Mouse (Mus musculus): ENCODE data around the gene Arhgap27.
A peak's percentile ranks its signal among the peaks of the same experiment; 100 is the strongest.
"Not testable (repeated sequence)": the region's sequence is repeated elsewhere in the genome, so short reads cannot be mapped to it uniquely, and the experiment has no call there.

Arhgap27 gene

DNA sequence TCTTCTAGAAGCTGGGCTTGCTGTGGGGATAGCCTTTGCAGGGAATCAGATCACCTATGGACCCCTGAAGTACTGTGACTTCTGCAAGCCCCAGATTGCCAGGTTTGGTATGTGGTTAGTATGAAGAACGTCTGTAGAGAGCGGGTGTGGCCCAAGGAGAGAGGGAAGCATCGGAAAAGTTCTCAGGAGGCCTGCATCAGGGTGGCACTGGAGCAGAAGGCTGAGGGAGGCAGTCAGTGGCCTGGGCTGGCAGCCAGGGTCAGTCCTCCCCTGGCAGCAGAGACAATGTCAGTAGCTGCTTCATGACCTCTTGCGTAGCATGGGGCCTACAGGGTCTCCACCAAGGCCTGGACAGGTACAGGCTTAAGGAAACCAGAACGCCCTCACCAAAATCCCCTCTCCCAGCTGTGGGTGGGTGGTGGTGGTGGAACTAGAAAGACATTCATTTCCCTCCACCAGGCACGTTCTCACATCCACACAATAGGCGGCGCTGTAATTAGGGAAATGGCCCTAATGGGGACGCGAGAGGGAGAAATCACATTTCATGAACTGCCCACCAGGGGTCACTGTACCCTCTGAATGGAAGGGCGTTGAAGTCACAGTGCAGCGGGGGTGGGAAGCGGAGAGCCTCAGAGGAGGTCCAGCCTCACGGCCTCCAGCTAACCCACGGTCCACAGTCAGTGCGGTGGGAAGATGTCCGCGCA, 31.2 kb downstream of the Arhgap27 start:
- DNase-seq (ENCODE audit: low spot score): peak; percentile 80

DNA sequence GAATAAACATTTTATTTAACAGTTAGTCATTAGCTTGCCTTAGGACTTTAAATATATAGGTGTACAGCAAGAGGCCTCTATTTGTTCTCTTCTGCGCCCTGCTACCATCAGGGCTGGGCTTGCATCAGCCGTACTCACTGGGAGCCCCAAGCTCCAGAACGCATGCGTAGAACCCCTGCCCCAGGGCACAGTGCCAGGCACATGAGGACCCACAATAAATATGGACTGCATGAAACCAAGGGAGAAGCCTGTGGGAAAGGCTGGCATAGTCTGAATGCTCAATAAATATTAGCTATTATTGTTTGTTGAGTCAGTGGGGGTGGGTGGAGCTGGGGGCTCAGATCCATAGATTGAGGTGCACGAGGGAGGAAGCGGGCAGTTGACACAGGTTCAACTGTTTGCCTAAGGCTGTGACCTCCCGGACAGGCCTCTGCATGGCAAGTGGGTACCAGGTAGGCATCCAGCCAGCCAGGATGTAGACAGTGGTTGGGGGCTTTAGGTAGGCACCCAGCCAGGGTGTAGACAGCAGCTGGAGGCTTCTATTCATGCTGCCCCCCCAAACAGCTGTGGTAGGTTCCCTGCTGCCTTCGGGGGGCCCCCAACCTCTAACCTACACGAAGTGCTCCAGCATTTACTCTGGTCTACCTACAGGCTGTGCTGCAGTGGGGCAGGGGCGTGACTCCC, 31.8 kb downstream of the Arhgap27 start:
- no peak for DNase-seq (ENCODE audit: low spot score)

DNA sequence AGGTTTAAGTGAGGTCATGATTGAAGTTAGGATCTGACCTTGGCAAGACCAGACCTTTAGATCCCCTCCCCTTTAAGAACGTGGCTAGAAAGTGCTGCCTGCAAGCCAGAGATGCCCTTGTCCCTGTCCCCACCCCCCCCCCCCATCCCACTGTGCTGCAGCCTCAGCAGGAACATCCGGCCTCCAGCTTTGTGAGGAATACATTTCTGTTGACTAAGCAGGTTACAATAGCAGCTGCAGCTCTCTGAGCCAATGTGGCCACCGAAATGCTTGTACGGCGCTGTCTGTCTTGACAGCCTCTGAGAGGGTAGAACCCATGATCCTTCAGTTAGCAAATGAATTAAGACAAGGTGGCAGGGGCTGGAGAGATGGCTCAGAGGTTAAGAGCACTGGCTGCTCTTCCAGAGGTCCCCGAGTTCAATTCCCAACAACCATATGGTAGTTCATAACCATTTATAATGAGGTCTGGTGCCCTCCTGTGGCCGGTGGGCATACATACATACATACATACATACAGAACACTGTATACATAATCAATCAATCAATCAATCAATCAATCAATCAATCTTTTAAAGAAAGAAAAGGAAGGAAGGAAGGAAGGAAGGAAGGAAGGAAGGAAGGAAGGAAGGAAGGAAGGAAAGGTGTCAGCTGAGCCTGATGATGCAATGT, 32.7 kb downstream of the Arhgap27 start:
- DNase-seq (ENCODE audit: low spot score): no peak

DNA sequence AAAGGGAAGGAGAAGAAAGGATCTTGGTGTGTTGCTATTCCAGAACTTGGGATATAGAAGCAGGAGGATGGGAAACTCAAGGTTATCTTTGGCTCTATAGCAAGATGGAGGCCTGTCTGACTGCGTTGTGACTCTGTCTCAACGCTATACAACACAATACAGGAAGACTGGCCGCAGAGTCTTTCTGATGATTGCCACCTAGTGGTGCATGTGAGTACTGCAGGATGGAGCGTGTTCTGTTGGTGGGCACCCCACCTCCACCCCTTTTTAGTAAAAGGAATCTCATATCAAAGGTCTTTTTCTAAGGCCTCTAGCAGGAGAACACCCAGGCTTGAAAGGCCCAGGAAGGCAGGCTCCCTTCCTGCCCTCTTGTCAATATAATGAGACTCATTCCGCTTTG, 36.5 kb downstream of the Arhgap27 start:
- peak; percentile 78 for DNase-seq (ENCODE audit: low spot score)

DNA sequence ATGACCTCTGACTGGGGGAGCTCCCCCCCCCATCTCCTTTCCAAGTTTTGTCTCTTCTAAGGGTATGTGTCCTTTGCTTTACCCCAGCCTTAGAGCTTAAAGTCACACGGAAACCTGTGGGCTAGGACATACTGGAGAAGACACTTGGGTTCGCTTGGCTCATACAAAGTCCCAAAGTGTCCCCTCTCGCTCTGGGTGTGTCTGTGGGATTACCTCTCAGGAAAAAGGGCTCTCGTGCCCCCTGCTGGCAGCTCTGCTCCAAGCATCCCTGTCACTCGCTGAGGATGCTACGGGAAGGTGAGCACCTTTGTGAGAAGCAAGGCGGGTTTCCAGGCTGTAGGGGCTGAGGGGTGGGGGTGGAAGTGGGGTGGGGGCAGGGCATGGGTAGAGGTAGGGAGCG, 38.3 kb downstream of the Arhgap27 start:
- peak; percentile 72 for DNase-seq (ENCODE audit: low spot score)

DNA sequence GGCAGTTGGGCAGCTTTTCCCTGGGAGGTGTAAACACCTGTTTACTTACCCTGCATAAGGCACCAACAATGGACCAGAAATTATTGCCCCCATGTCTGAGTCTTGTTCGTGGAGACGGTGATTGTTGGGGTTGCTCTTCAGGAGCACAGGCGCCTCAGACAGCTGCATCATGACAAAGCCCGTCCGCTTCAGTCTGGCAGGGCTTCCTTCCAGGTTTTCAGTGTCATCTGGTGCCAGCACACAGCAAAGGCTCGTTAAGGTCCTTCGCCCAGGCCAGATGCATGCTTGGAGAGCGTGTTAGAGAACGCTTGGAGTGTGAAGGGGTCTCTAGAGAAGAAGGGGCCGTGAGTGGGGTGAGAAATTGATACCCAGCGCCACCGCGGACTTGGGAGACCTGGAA, 38.8 kb downstream of the Arhgap27 start:
- DNase-seq (ENCODE audit: low spot score): no peak

DNA sequence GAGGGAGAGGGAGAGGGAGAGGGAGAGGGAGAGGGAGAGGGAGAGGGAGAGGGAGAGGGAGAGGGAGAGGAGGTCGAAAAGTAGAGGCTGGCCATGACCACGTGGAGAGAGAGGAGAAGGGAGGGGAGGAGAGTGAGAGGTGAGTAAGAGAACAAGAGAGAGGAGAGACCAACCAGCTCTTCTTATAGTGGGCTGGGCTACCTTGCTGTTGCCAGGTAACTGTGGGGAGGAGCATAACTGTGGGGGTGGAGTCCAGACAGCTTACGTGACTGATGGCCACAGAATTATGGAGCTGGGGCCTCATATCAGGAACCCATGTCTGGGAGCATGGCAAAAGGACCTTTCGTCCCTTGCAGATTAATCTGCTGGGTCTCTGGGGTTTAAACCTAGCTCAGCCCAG, 40.7 kb downstream of the Arhgap27 start:
- DNase-seq (ENCODE audit: low spot score): not testable (repeated sequence)

DNA sequence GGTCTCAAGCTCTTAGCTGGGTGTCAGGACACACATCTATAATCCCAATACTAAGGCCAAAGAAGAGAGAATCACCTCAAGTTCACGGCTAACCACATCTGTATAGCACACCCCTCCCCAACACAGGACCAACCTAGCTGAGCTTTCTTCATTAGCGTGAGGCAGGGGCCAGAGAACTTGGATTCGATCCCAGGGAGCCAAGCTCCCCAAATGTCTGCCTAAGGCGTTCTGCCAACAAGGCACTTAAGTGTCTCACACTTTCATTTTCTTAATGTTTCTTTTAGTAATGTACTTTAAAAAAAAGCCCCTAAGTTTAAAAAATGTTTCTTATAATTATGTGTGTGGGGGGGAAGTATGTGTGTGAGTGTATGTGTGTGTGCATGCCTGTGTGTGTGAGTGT, 42.8 kb downstream of the Arhgap27 start:
- no peak for DNase-seq (ENCODE audit: low spot score)

DNA sequence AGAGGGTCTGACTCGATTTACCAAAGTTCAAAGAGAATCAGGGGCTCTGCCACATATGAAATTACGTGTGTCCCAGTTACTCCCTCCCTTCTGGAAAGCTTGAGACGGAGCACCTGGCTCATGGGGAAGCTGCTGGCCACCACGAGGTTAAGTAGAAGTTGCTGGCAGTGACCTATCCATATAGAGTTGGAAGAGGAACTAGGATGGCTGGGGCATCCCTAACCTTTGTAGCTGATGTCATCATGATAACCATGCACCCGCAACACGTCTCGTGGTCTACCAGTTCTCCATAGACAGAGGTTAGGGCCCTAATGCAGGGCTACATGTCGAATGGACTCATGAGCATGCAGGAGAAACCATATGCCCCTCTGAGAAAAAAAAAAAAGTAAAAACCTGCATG, 43.3 kb downstream of the Arhgap27 start:
- no peak for DNase-seq (ENCODE audit: low spot score)

DNA sequence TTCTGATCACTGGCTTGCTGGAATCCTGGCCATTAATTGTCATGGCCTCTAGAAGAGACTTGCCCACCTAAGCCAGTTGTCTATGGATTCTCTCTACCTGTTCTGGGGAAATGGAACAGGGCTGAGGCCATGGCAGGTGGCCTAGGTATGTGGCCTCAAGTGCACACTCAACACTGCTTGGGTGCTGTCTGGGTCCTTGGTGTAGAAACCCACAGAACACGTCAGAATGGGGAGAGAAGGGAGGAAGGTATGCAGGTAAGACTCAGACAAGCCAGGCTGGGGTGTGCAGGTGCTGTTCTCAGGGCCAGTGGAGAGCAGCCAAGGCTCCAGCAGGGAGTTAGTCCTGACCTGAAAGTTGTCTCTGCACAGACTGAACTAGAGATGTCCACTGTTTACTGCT, 45.5 kb downstream of the Arhgap27 start:
- no peak for DNase-seq (ENCODE audit: low spot score)

DNA sequence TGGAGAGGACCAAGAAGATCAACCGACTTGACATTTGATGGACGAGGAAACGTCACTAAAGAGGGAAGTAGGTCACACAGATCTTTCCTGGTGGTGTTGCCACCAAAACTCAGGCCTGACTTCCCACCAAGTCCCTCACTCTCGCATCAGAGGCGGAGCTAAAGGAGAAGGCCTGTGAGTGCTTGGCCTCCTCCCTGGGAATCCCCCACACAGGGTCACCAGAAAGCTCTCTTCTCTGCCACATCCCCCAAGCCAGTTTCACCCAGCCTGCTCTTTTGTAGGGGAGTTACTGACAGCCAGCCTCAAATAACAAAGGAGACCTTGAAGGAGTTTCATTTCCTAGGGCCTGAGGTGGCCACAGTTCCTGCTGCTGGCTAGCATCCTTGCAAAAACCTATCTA, 48.1 kb downstream of the Arhgap27 start:
- DNase-seq (ENCODE audit: low spot score): no peak

DNA sequence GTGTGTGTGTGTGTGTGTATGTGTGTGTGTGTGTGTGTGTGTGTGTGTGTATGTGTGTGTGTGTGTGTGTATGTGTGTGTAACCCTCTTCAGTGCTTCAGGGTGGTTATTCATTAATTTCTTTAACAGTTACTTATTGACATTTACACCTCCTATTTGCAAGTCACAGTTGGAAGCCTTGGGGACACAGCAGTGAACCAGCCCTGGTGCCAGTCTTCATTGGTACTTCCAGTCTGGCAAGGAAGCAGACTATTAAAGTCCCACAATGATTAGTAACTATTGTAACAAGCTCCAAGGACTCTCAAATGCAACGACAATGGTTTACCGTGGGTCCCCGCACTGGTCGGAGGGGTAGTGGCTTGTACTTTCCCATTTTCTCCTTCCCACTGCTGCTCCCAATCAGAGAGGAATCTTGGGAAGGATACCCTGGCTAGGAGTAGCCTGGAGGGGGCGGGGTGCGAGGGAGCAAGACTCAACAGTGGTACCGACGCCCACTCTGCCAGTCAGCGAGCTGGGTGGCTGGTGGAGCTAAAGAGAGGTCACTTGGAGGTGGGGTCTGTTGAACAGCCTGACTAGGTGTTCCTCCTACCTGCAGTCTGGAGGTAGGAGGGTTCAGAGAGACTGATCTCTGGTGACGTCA, 48.6 kb downstream of the Arhgap27 start:
- no peak for DNase-seq (ENCODE audit: low spot score)

DNA sequence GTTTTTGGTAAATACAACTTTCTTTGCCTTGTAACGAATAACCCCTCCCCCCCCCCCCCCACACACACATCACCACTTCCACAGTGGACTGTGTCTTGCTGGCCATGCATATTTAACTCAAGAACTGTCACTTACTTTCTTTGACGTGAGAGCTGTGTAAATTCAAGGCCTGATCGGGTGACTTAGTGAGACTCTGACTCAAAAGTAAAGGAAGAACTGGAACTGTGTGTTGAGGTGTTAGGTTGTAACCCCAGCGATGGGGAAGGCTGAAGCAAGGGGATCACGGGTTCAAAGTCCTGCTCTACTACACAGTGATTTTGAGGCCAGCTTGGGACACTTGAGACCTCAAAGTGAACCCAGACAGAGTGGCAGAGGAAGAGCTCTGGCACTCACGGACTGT, 50.0 kb downstream of the Arhgap27 start:
- DNase-seq (ENCODE audit: low spot score): no peak

DNA sequence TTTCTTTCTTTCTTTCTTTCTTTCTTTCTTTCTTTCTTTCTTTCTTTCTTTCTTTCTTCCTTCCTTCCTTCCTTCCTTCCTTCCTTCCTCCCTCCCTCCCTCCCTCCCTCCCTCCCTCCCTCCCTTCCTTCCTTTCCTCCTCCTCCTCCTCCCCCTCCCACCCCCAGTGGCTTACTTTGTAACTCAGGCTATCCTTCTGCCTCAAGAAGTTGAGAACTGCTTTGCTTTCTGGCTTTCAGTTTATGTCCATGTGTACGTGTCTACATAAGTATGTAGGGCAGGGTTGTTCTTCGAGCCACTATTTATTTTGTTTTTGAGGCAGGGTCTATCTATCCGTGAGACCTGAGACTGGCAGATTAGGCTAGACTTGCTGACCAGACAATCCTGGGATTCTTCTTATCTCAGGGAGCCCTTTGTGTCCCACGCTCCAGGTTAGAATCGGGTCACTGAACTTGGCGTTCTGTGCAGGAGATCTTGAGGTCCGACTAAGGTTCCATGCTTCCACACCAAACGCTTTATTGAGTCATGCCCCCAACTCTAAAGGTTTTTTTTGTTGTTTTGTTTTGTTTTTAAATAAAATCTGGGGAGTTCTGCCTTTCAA, 50.7 kb downstream of the Arhgap27 start:
- no peak for DNase-seq (ENCODE audit: low spot score)

DNA sequence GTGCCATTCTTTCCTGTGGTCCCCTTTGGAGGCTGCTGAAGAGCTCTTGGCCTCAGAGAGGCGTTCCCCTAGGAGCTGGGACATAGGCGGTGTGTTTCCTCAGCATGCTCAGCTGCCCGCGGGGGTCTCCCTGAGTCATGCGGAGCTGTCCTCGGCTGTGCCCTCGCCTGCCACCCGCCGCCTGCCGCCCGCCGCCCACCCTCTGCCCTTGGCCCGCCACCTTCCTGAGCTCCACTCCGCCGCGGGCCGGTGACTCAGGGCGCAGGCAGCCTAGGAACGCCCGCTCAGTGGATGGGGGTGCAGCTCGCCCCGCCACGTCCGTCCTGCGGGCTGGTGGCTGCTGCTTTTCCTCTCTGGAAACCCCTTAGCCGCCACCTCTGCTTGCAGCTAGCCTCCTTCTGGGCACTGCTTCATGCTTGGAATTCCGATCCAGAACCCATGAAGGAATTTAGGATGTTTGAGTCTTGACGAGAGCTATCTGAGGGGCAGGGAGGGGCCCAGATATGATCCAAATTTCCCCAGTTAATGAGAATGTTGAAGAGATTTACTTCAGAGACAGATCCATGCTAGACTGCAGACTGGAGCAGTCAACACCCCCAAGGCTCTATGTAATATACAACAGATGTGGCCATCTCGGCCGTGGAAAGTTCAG, 51.4 kb downstream of the Arhgap27 start:
- DNase-seq (ENCODE audit: low spot score): peak; percentile 66

DNA sequence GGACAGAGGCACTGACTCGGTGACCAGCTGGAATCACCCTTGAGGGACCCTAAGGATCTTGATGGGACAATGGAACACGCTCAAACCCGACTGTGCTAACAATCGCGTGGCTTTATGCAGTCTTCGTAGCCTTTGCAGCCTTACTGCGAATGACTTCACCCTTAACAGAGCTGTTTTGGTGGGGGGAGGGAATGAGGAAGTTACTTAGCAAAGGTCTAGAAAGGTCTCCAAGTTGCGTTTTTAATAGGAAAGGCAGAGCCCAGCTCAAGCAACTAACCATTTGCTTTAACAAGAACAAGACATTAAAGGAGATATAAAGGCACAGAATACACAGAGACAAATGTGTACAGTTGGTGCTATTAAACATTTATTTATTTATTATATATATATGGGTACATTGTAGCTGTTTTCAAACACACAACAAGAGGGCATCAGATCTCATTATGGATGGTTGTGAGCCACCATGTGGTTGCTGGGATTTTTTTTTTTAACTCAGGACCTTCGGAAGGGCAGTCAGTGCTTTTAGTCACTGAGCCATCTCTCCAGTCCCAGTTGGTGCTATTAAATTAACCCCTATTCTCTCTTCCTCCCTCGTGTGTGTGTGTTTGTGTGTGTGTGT, 53.4 kb downstream of the Arhgap27 start:
- no peak for DNase-seq (ENCODE audit: low spot score)

DNA sequence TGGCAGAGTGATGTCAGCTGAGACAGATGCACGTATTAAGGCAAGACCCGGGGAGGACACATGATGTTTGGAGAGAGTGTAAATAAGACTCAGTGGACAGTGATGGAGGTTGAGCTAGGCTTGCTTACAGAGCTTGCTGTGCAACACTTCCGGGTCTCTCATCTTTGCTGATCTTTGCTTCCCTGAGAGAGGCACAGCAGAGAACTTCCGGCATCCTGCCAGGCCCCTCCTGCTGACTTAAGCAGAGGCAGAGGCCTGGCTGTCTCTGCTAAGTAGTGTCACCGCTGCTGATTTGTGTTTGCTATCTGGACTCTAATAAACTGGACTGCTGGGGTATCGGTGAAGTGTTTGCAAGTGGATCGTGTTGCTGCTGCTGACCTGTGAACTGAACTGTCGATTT, 55.6 kb downstream of the Arhgap27 start:
- DNase-seq (ENCODE audit: low spot score): peak; percentile 54

DNA sequence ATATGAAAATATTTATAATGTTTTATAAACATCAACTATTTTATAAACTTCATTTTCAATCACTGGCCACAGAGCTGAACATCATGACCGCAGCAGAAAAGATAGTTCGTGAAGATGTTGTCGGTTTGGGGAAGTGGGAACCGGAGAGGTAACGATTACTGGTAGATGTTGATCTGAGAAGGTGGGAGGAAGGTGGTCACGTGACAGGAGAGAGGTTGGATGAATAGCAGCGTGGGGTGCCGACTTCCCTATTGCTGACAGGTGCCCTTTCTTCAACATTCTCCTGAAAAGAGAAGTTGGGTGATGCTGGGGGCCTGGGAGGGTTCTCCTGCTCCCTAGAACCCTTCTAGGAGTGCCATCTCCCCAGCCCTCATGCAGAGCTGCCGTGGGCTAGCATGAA, 59.0 kb downstream of the Arhgap27 start:
- DNase-seq (ENCODE audit: low spot score): no peak

DNA sequence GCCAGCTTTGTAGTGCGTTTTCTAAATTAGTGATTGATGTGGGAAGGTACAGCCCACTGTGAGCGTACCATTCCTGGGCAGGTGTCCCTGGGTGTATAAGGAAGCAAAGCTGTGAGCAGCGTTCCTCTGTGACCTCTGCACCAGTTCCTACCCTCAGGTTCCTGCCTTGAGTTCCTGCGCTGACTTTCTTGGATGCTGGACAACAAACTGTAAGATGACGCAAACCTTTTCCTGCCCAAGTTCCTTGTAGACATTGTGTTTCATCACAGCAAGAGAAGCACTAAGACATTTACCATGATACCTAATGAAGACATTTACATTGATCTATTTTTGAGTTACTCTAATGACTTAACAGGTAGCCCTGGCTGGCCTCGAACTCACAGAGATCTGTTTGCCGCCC, 68.7 kb downstream of the Arhgap27 start:
- DNase-seq (ENCODE audit: low spot score): no peak

DNA sequence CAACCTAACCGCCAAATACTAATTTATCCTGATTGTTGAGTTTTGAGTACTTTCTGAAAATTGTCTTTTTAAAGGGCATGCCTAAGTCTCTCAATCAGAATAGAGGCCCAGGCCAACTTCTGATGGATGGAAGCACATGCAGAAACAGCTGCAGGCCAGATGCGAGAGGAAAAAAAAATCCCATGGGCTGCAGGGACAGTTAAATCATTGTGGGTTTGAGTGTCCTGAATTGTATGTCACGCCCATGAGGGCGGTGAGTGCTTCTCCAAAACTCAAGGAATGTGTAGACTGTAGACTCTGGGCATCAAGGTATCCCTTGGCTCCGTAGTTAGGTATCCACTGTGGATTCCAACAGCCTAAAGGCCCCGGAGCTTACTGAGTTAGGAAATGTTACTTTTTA, 69.4 kb downstream of the Arhgap27 start:
- no peak for DNase-seq (ENCODE audit: low spot score)

DNA sequence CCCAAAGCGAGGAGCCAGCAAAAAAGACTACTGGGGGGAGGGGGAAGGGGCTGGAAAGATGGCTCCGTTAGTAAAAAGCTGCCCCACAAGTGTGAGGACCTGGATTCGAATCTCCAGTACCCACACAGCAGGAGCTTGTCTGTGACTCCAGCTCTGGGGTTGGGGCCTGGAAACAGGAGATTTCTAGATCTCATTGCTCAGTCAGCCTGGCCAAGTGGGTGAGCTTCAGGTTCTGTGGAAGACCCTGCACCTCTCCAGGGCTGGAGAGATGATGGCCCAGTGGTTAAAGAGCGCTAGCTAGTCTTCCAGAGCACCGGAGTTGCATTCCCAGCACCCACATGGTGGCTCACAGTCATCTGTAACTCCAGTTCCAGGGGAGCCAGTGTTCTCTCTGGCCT, 70.6 kb downstream of the Arhgap27 start:
- DNase-seq (ENCODE audit: low spot score): no peak

Measured in urinary bladder, postnatal 25 days (tissue).